Mouse (Mus musculus) heart, embryonic 11.5 days (tissue): ENCODE data around the gene Ddc. TPM values are rescaled to one million over a fixed set of nuclear protein-coding genes. Genes with fewer than 3 reads are reported as not detected.
A peak's percentile ranks its signal among the peaks of the same experiment; 100 is the strongest.

Experiments
- ATAC-seq: fragments of 200-750 bp; cut with Nextera tagmentation; replicated peaks from 2 replicates; pipeline ENCODE4 v1.8.0; 2017; ENCODE audit warnings: moderate library complexity; ENCODE audit not compliant: insufficient number of reproducible peaks, low FRiP score, low TSS enrichment
- H3K27ac ChIP-seq: fragments of 300-500 bp; sonication (generic); 2 replicates; pipeline ENCODE4 v1.5.1; 2014; ENCODE audit warnings: mild to moderate bottlenecking, low read depth, low read length
- H3K27me3 ChIP-seq: fragments of 300-500 bp; sonication (generic); 2 replicates; pipeline ENCODE4 v1.6.1; 2014; ENCODE audit warnings: mild to moderate bottlenecking, low read length, mixed read lengths; ENCODE audit not compliant: control insufficient read depth, insufficient read depth
- H3K36me3 ChIP-seq: fragments of 300-500 bp; sonication (generic); 2 replicates; pipeline ENCODE4 v1.6.1; 2014; ENCODE audit warnings: mild to moderate bottlenecking, low read length, moderate library complexity, mixed read lengths; ENCODE audit not compliant: control insufficient read depth, insufficient read depth
- H3K4me1 ChIP-seq: fragments of 300-500 bp; sonication (generic); 2 replicates; pipeline ENCODE4 v1.6.1; 2014; ENCODE audit warnings: low read length; ENCODE audit not compliant: control insufficient read depth, insufficient read depth
- H3K4me2 ChIP-seq: fragments of 300-500 bp; sonication (generic); 2 replicates; pipeline ENCODE4 v1.6.1; 2014; ENCODE audit warnings: mild to moderate bottlenecking, moderate library complexity
- H3K4me3 ChIP-seq: fragments of 300-500 bp; sonication (generic); 2 replicates; pipeline ENCODE4 v1.5.1; 2014; ENCODE audit warnings: low read depth, low read length
- H3K9ac ChIP-seq: fragments of 300-500 bp; sonication (generic); 2 replicates; pipeline ENCODE4 v1.6.1; 2014; ENCODE audit warnings: mild to moderate bottlenecking, low read depth, low read length, moderate library complexity
- H3K9me3 ChIP-seq: fragments of 300-500 bp; sonication (generic); replicated peaks from 2 replicates; pipeline ENCODE4 v1.6.1; 2016; ENCODE audit warnings: low read length; ENCODE audit not compliant: control insufficient read depth
- WGBS: fragments of 180-500 bp; shearing (Covaris S2); extraction: QIAGEN DNeasy Blood & Tissue Kit; methylation state at CpG from one replicate; pipeline ENCODE4 v1.1.7; 2014; ENCODE audit not compliant: insufficient replicate concordance; 5-methylcytosine and 5-hydroxymethylcytosine counted together
- polyA plus RNA-seq: library from polyadenylated mRNA; unstranded; fragments of >200 nt; fragmentation: Nextera tagmentation; extraction: Ambion mirVana; gene quantifications from 2 replicates; pipeline ENCODE4 v1.2.1, GENCODE M21; 2014

The Ddc gene
- polyA plus RNA-seq, 1 experiment from 2014 or later = 39.7 TPM

DNA sequence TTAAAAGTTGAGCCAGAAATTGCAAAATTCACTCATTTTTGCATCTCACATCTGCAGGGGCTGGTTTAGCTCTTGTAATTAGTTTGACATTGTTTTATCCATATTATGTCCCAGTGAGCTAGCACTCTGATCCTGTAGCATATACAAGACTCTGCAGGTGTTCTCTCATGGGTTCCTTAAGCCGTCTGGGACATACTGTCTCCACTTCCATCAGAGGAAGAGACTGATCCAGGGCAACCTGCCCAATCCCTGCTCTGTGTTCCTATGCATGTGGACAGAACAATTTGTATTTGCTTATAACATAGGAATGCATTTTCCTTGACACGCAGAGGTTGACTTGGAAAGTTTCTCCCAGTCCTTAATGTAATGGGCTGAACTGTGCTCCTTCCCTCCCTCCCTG is 32.8 kb downstream of the Ddc start:
- no peaks in the 10 kb centered on the region for H3K36me3 ChIP-seq
- ATAC-seq = no peak
- H3K27ac ChIP-seq = 0 out of 2 replicates have a peak overlapping the region, but pooled peaks have one; percentile 22
- no peaks in the 10 kb centered on the region for H3K27me3 ChIP-seq
- 78% methylated on average over 2 of the region's 2 CpGs for WGBS
- H3K9me3 ChIP-seq = no peaks in the 10 kb centered on the region
- H3K4me3 ChIP-seq = no peak overlapping the region
- peaks cover 3% of the 10 kb centered on the region; the same call in 1 of the 2 replicates for H3K4me1 ChIP-seq
- H3K4me2 ChIP-seq = no peak overlapping the region
- H3K9ac ChIP-seq = no peak overlapping the region

DNA sequence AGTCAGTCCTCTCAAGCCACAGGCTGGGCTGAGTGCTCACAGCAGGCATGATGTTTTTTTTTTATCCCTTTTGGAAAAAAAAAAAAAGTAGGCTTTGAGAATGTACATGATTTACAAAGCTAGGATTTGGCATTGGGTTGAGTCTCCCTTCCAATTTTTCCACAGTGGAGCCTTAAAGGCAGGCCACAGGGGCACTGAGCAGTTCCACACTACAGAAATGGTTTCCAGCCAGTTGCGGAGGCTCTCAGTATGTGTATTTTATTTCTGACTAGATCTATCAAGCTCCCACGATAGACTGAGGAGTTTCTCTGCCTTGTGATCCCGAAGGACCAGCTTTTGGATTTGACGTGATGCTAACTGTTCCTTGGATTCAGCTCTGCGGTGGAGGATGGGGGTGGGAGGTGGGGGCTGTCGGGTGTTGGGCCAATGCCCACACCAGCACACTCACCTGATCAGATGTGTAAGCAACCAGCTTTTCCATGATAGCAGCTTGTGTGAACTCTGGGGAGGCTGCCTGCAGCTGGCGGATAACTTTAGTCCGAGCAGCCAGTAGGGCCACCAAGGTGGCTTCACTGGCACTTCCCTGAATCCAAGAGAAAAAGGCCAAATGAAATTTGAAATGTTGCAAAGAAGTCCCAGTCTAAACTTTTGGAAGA is 33.4 kb downstream of the Ddc start:
- H3K4me3 ChIP-seq = no peak overlapping the region
- H3K4me1 ChIP-seq = peaks cover 3% of the 10 kb centered on the region; the same call in 1 of the 2 replicates
- 81% methylated on average over 8 of the region's 8 CpGs for WGBS
- no peak for ATAC-seq
- no peak overlapping the region for H3K4me2 ChIP-seq
- no peaks in the 10 kb centered on the region for H3K36me3 ChIP-seq
- no peaks in the 10 kb centered on the region for H3K9me3 ChIP-seq
- no peak overlapping the region for H3K9ac ChIP-seq
- H3K27me3 ChIP-seq = no peaks in the 10 kb centered on the region
- no peak overlapping the region for H3K27ac ChIP-seq

DNA sequence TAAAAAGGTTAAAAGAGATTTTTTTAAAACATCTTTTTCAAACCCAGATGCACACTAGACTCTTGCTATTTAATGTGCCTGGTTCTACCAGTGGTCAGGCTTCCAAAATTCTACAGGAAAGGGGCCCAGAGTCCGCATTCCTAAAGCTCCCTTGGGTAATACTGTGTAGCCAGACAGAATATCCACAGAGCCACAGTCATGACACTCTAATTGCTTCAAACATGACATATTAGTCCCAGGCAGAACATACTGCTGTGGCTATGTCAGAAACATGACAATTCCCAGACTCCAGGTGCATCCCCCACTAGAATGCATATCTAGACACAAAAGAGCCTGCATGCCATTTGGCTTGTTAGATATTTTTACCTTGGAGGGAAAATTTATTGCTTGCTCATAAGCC is 35.4 kb downstream of the Ddc start:
- no peak overlapping the region for H3K4me3 ChIP-seq
- H3K9ac ChIP-seq = no peak overlapping the region
- WGBS = 85% methylated on average over 1 of the region's 1 CpGs
- no peaks in the 10 kb centered on the region for H3K4me1 ChIP-seq
- H3K27ac ChIP-seq = no peak overlapping the region; the same call in 1 of the 2 replicates
- no peaks in the 10 kb centered on the region for H3K9me3 ChIP-seq
- no peak for ATAC-seq
- no peaks in the 10 kb centered on the region for H3K36me3 ChIP-seq
- no peak overlapping the region for H3K4me2 ChIP-seq
- H3K27me3 ChIP-seq = no peaks in the 10 kb centered on the region

DNA sequence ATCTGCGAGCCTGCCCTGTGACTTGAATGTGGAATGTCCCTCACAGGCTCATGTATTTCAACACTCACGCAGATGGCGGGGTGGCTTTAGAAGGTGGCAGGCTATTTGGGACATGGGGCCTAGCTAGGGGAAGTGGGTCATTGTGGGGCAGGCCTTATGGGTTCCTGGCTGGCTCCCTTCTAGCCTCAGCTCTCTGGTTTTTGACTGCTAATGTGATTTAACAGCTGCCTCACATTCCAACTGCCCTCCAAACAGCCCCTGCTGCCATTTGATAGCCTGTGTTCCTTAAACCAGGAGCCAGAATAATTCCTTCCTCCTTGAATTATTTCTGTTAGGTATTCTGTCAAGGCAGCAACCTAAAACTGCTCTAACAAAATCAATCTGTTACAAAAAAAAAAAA is 41.0 kb downstream of the Ddc start:
- peaks cover 3% of the 10 kb centered on the region; the same call in 1 of the 2 replicates for H3K9me3 ChIP-seq
- H3K4me2 ChIP-seq = no peak overlapping the region
- 89% methylated on average over 3 of the region's 3 CpGs for WGBS
- ATAC-seq = no peak
- H3K27ac ChIP-seq = no peak overlapping the region
- H3K36me3 ChIP-seq = 0 out of 2 replicates have a peak, but pooled peaks cover 3% of the 10 kb centered on the region
- no peak overlapping the region for H3K9ac ChIP-seq
- peaks cover 11% of the 10 kb centered on the region for H3K4me1 ChIP-seq
- H3K4me3 ChIP-seq = no peak overlapping the region
- H3K27me3 ChIP-seq = no peaks in the 10 kb centered on the region

DNA sequence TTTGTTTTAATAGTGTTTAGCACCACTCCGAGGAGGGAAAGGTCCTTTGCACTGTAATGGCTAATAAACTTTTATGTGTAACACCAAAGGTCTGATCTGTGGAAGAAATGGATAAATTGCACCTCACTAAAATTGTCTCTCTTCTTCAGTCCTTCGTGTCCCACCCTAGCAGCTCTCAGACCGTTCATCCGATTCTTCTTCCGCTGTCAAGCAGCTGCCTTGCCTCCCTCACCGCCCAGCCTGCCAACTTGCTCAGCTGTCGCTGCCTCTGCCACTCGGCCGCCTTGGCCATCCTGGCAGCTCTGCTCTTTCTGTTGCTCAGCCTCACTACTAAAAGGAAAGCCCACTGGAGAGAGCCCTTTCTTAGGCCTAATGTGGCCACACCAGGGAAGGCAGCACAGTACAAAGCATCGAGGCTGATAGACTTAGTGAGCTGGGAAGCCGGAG is 42.2 kb downstream of the Ddc start:
- H3K4me1 ChIP-seq = peaks cover 18% of the 10 kb centered on the region
- no peak for ATAC-seq
- 0 out of 2 replicates have a peak, but pooled peaks cover 3% of the 10 kb centered on the region for H3K36me3 ChIP-seq
- 58% methylated on average over 11 of the region's 11 CpGs for WGBS
- H3K4me2 ChIP-seq = no peak overlapping the region
- peak overlapping the region; percentile 68; the same call in 1 of the 2 replicates for H3K27ac ChIP-seq
- H3K9me3 ChIP-seq = peaks cover 3% of the 10 kb centered on the region; the same call in 1 of the 2 replicates
- H3K27me3 ChIP-seq = no peaks in the 10 kb centered on the region
- H3K9ac ChIP-seq = 0 out of 2 replicates have a peak overlapping the region, but pooled peaks have one; percentile 8
- no peak overlapping the region for H3K4me3 ChIP-seq

DNA sequence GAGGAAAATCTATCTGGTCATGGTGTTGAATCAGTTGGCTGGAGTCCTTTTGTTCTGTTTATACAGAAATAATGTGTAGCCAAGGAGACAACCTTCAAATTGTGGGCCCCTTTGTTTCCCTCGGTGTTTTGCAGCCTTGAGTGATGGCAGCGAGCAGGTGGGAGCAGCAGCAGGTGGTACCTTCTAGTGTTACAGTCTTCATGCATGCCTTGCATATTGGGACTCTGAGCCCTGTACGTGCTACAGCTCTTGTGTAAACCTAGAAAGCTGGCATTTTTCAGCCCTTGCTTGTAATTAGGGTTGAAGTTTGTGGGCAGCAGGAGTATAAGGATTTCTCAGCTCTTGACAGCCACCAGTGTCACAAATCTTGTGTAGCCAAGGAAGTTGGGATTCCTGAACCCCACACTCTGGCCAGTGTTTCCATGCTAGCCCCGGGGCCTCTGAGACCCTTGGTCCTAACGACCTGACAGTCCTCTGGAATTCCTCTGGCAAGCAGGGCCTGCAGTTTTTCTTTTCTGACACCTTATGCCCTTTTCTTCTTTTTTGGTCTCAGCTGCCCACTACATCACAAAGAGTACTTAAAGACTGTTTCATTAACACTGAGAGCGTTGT is 42.8 kb downstream of the Ddc start:
- WGBS = 43% methylated on average over 6 of the region's 6 CpGs
- Histone ChIP-seq H3K4me2 (no peak overlapping the region), H3K36me3 (0 out of 2 replicates have a peak, but pooled peaks cover 3% of the 10 kb centered on the region), H3K9ac (no peak overlapping the region), H3K4me3 (no peak overlapping the region), H3K4me1 (peaks cover 23% of the 10 kb centered on the region), H3K9me3 (peaks cover 3% of the 10 kb centered on the region; the same call in 1 of the 2 replicates), H3K27ac (peak overlapping the region; percentile 68; the same call in 1 of the 2 replicates), H3K27me3 (no peaks in the 10 kb centered on the region)
- ATAC-seq = no peak

DNA sequence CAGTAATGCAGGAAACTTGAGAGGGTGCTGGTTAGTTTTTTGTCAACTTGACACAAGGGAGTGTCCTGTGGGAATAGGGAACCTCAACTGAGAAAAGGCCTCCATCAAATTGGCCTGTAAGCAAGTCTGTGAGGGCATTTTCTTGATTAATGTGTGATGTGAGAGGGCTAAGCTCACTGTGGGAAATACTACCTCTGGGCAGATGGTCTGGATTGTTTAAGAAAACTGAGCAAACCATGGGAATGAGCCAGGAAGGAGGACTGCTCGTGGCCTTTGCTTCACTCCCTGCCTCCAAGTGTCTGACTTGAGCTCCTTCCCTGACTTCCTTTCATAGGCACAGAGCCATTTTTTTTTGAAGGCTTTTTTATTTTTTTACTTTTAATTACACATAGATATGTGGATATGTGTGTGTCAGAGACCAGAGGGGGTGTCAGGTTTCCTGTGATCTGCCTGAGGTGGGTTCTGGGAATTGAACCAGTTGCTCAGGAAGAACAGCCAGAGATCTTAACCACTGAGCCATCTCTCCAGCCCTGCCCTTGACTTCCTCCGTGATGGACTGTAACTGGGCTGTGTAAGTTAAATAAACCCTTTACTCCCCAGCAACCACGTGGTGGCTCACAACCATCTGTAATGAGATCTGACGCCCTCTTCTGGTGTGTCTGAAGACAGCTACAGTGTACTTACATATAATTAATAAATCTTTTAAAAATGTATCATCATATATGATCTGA is 44.0 kb downstream of the Ddc start:
- H3K27ac ChIP-seq = peak overlapping the region; percentile 46; the same call in 1 of the 2 replicates
- H3K4me2 ChIP-seq = no peak overlapping the region
- H3K27me3 ChIP-seq = no peaks in the 10 kb centered on the region
- H3K9me3 ChIP-seq = peaks cover 3% of the 10 kb centered on the region; the same call in 1 of the 2 replicates
- no peak overlapping the region for H3K4me3 ChIP-seq
- ATAC-seq = no peak
- WGBS = 56% methylated on average over 4 of the region's 4 CpGs
- H3K9ac ChIP-seq = no peak overlapping the region
- H3K36me3 ChIP-seq = 0 out of 2 replicates have a peak, but pooled peaks cover 3% of the 10 kb centered on the region
- H3K4me1 ChIP-seq = peaks cover 27% of the 10 kb centered on the region

DNA sequence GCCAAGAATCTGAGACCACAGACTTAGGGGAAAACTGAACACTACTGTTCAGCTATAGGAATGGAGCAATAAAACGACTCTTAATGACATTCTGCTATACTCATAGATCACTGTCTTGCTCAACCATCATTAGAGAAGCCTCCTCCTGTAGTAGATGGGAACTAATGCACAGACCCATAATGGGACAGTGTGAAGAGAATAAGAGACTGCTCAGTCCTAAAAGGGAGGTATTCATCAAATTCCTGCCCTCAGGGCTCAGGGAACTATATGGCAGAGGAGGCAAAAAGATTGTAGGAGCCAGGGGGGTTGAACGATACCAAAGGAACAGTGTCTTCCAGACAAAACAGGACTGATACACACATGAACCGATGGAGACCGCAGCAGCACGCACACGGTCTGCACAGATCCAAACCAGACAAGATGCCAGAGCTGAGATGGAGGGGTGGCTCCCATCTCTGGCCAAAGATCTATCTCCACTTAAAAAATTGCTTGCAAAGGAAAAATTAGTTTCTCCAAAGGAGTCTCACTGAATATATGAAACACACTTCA is 45.9 kb downstream of the Ddc start:
- no peaks in the 10 kb centered on the region for H3K27me3 ChIP-seq
- H3K36me3 ChIP-seq = 0 out of 2 replicates have a peak, but pooled peaks cover 3% of the 10 kb centered on the region
- H3K4me2 ChIP-seq = no peak overlapping the region
- H3K27ac ChIP-seq = no peak overlapping the region
- no peak overlapping the region for H3K4me3 ChIP-seq
- H3K4me1 ChIP-seq = peaks cover 27% of the 10 kb centered on the region
- H3K9ac ChIP-seq = no peak overlapping the region
- no peak for ATAC-seq
- WGBS = 81% methylated on average over 6 of the region's 6 CpGs
- peaks cover 3% of the 10 kb centered on the region; the same call in 1 of the 2 replicates for H3K9me3 ChIP-seq
